In the genomic region with DNA sequence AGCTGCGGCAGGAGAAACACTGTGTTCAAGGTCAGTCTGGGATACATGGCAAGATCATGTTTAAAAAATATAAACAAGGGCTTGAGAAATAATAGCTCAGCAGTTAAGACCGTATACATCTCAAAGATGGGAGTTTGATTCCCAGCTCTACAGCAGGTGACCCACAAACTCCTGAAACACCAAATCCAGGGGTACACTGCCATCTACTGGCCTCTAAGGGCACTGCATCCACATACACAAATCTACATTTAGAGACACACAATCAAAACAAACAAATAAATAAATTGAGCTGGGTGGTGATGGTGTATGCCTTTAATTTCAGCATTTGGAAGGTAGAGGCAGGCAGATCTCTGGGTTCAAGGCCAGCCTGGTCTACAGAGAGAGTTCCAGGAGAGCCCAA, we compare ENCODE assay signal across 8 mouse cellular contexts. TPM values are rescaled to one million over a fixed set of nuclear protein-coding genes. Genes with fewer than 3 reads are reported as not detected.
DNase-seq lines count a peak whose midpoint lies in the region; ATAC-seq and TF ChIP-seq lines count a peak whose summit lies in the region.

No protein-coding gene starts in this region.

- H3K4me3 ChIP-seq in midbrain, embryonic 11.5 days (ENCODE audit: low read depth, low read length): no peak overlapping the region
- H3K4me3 ChIP-seq in midbrain, embryonic 13.5 days (replicated peaks): no peak overlapping the region
- H3K4me3 ChIP-seq in lung, embryonic 14.5 days (ENCODE audit: low read depth, low read length): no peak overlapping the region
- H3K4me3 ChIP-seq in hindbrain, embryonic 16.5 days (ENCODE audit: low read length): no peak overlapping the region

- H3K4me2 ChIP-seq in midbrain, embryonic 11.5 days: no peak overlapping the region
- H3K4me2 ChIP-seq in midbrain, embryonic 13.5 days (replicated peaks): no peak overlapping the region
- no peak overlapping the region for H3K4me2 ChIP-seq in lung, embryonic 14.5 days
- no peak overlapping the region for H3K4me2 ChIP-seq in hindbrain, embryonic 16.5 days (ENCODE audit: low read length)

- H3K27ac ChIP-seq in midbrain, embryonic 11.5 days (ENCODE audit: low read depth, low read length): no peak overlapping the region
- no peak overlapping the region for H3K27ac ChIP-seq in midbrain, embryonic 13.5 days
- H3K27ac ChIP-seq in lung, embryonic 14.5 days (ENCODE audit: low read depth): no peak overlapping the region
- no peak overlapping the region for H3K27ac ChIP-seq in hindbrain, embryonic 16.5 days (ENCODE audit: low read depth, low read length)

- no peaks in the 10 kb centered on the region for H3K4me1 ChIP-seq in midbrain, embryonic 11.5 days (ENCODE audit: control insufficient read depth, insufficient read depth, low read length)
- H3K4me1 ChIP-seq in midbrain, embryonic 13.5 days (replicated peaks): no peaks in the 10 kb centered on the region
- no peaks in the 10 kb centered on the region for H3K4me1 ChIP-seq in lung, embryonic 14.5 days (ENCODE audit: insufficient read depth)
- no peaks in the 10 kb centered on the region for H3K4me1 ChIP-seq in hindbrain, embryonic 16.5 days (ENCODE audit: control insufficient read depth, insufficient read depth, low read depth, low read length)

- H3K36me3 ChIP-seq in midbrain, embryonic 11.5 days (ENCODE audit: control insufficient read depth, insufficient read depth, low read length): no peaks in the 10 kb centered on the region
- H3K36me3 ChIP-seq in midbrain, embryonic 13.5 days: no peaks in the 10 kb centered on the region
- H3K36me3 ChIP-seq in lung, embryonic 14.5 days (ENCODE audit: insufficient read depth): no peaks in the 10 kb centered on the region
- no peaks in the 10 kb centered on the region for H3K36me3 ChIP-seq in hindbrain, embryonic 16.5 days (ENCODE audit: control insufficient read depth, insufficient read depth, low read length)

- H3K9me3 ChIP-seq in midbrain, embryonic 11.5 days (ENCODE audit: control insufficient read depth, low read length): no peaks in the 10 kb centered on the region; the same call in 1 of the 2 replicates
- no peaks in the 10 kb centered on the region for H3K9me3 ChIP-seq in midbrain, embryonic 13.5 days
- no peaks in the 10 kb centered on the region for H3K9me3 ChIP-seq in lung, embryonic 14.5 days (ENCODE audit: low read depth, low read length)
- H3K9me3 ChIP-seq in hindbrain, embryonic 16.5 days (ENCODE audit: control insufficient read depth, low read length): no peaks in the 10 kb centered on the region

- no peak for ATAC-seq in cerebellum, adult (ENCODE audit: insufficient number of reproducible peaks, low FRiP score, low TSS enrichment)
- no peak for ATAC-seq in midbrain, embryonic 11.5 days (ENCODE audit: low FRiP score)
- ATAC-seq in midbrain, embryonic 13.5 days: no peak
- no peak for ATAC-seq in lung, embryonic 14.5 days (ENCODE audit: insufficient read depth)
- no peak for ATAC-seq in hindbrain, embryonic 16.5 days

- no peak overlapping the region for H3K9ac ChIP-seq in midbrain, embryonic 11.5 days (ENCODE audit: low read length)
- H3K9ac ChIP-seq in midbrain, embryonic 13.5 days (replicated peaks): no peak overlapping the region
- H3K9ac ChIP-seq in lung, embryonic 14.5 days: no peak overlapping the region
- no peak overlapping the region for H3K9ac ChIP-seq in hindbrain, embryonic 16.5 days (ENCODE audit: low read depth, low read length)

- DNase-seq in cerebellum, adult 9-11 months: peak; percentile 36
- DNase-seq in midbrain, embryonic 11.5 days (ENCODE audit: low spot score, missing footprints): peak; percentile 85
- DNase-seq in lung, embryonic 14.5 days: no peak
- DNase-seq in thymus, postnatal 25 days: peak; percentile 62
- DNase-seq in ovary, postnatal 14 days (ENCODE audit: low spot score): no peak

- peak; percentile 62 for TF ChIP-seq CTCF in lung, embryonic 14.5 days (IDR thresholded peaks at IDR 0.05; ENCODE audit: low read depth)

- WGBS in midbrain, embryonic 11.5 days: 93% methylated on average over 2 of the region's 2 CpGs
- 94% methylated on average over 2 of the region's 2 CpGs for WGBS in midbrain, embryonic 13.5 days
- WGBS in lung, embryonic 14.5 days: 90% methylated on average over 2 of the region's 2 CpGs
- WGBS in hindbrain, embryonic 16.5 days: 82% methylated on average over 2 of the region's 2 CpGs

- no peaks in the 10 kb centered on the region for H3K27me3 ChIP-seq in midbrain, embryonic 11.5 days (ENCODE audit: control insufficient read depth, insufficient read depth, low read length)
- no peaks in the 10 kb centered on the region for H3K27me3 ChIP-seq in midbrain, embryonic 13.5 days
- H3K27me3 ChIP-seq in lung, embryonic 14.5 days (ENCODE audit: insufficient read depth, low read length): no peaks in the 10 kb centered on the region
- H3K27me3 ChIP-seq in hindbrain, embryonic 16.5 days (replicated peaks; ENCODE audit: control insufficient read depth, insufficient read depth, low read length): no peaks in the 10 kb centered on the region

RNA-seq across cellular contexts. Expression of a gene that starts 32.7 kb away (rescaled TPM):
- 15.6 and 18.3 TPM in 2 replicates for polyA plus RNA-seq in midbrain, embryonic 11.5 days (2014; fragmentation: Nextera tagmentation; extraction: Ambion mirVana)
- 18.6 and 20.5 TPM in 2 replicates for polyA plus RNA-seq in midbrain, embryonic 13.5 days (2015; fragmentation: Nextera tagmentation; extraction: Ambion mirVana)
- polyA plus RNA-seq in lung, embryonic 14.5 days (2014; fragmentation: Nextera tagmentation; extraction: Ambion mirVana): 15.0 and 15.5 TPM in 2 replicates
- polyA plus RNA-seq in hindbrain, embryonic 16.5 days (2015; fragmentation: Nextera tagmentation; extraction: Ambion mirVana): 14.1 and 14.9 TPM in 2 replicates

RNA-seq across cellular contexts. Expression of a gene that starts 39.2 kb away (rescaled TPM):
- polyA plus RNA-seq in midbrain, embryonic 11.5 days (2014; fragmentation: Nextera tagmentation; extraction: Ambion mirVana): 38.7 and 41.8 TPM in 2 replicates
- 37.1 and 41.8 TPM in 2 replicates for polyA plus RNA-seq in midbrain, embryonic 13.5 days (2015; fragmentation: Nextera tagmentation; extraction: Ambion mirVana)
- 37.4 and 39.6 TPM in 2 replicates for polyA plus RNA-seq in lung, embryonic 14.5 days (2014; fragmentation: Nextera tagmentation; extraction: Ambion mirVana)
- 34.0 and 35.7 TPM in 2 replicates for polyA plus RNA-seq in hindbrain, embryonic 16.5 days (2015; fragmentation: Nextera tagmentation; extraction: Ambion mirVana)

RNA-seq across cellular contexts. Expression of a gene that starts 45.8 kb away (rescaled TPM):
- polyA plus RNA-seq in midbrain, embryonic 11.5 days (2014; fragmentation: Nextera tagmentation; extraction: Ambion mirVana): 90.3 and 100.0 TPM in 2 replicates
- 95.7 and 98.9 TPM in 2 replicates for polyA plus RNA-seq in midbrain, embryonic 13.5 days (2015; fragmentation: Nextera tagmentation; extraction: Ambion mirVana)
- 55.6 and 61.8 TPM in 2 replicates for polyA plus RNA-seq in lung, embryonic 14.5 days (2014; fragmentation: Nextera tagmentation; extraction: Ambion mirVana)
- polyA plus RNA-seq in hindbrain, embryonic 16.5 days (2015; fragmentation: Nextera tagmentation; extraction: Ambion mirVana): 79.0 and 87.6 TPM in 2 replicates

Comparison
In these comparisons a context has a peak if more than half of its experiments do, and no peak if none do; other contexts are left out.
1. DNase-seq: peak in cerebellum, adult 9-11 months (single experiment), midbrain, embryonic 11.5 days (single experiment) and thymus, postnatal 25 days (single experiment); none in lung, embryonic 14.5 days (single experiment) and ovary, postnatal 14 days (single experiment).